Mouse (Mus musculus) hematopoietic stem cell, adult 5-6 weeks (primary cell): Measurements from ENCODE around the gene Baiap2l1. TPM values are rescaled to one million over a fixed set of nuclear protein-coding genes. Genes with fewer than 3 reads are reported as not detected.

Experiments
- ATAC-seq, 2 experiments: fragments of 125-278 bp in 1 of 2; replicated peaks in 1 of 2; 2 replicates each; pipeline ENCODE4 v1.8.0; 2016 to 2017; ENCODE audit warnings: inconsistent platforms in 2 of 2, mild to moderate bottlenecking in 2 of 2, moderate number of reproducible peaks in 2 of 2, low read depth in 1 of 2, moderate TSS enrichment in 1 of 2; ENCODE audit not compliant: low FRiP score in 2 of 2, poor library complexity in 2 of 2, severe bottlenecking in 2 of 2, insufficient read depth in 1 of 2, low TSS enrichment in 1 of 2
- total RNA-seq: library from RNA; stranded (forward); fragments of 172-1452, 232-1000 nt; gene quantifications from 2 replicates; pipeline ENCODE4 v1.2.3, GENCODE M21; 2017

The Baiap2l1 gene
- total RNA-seq, 1 experiment from 2014 or later, result not detected

GRCm38 (mm10) chr5:144271772-144272171 is 86.1 kb downstream of the Baiap2l1 start:
- ATAC-seq, result no peak

GRCm38 (mm10) chr5:144271118-144271517 is 86.8 kb downstream of the Baiap2l1 start:
- no peak for ATAC-seq

- no peak for ATAC-seq
These were observed 87.5 kb downstream of the Baiap2l1 start for GRCm38 (mm10) chr5:144270420-144270819.

GRCm38 (mm10) chr5:144269926-144270325 is 88.0 kb downstream of the Baiap2l1 start:
- ATAC-seq, result no peak; a peak in 1 of 4 replicates

GRCm38 (mm10) chr5:144267535-144268241 is 90.2 kb downstream of the Baiap2l1 start:
- ATAC-seq, result no peak

- no peak for ATAC-seq
These were observed 94.4 kb downstream of the Baiap2l1 start for GRCm38 (mm10) chr5:144263496-144263895.

GRCm38 (mm10) chr5:144263082-144263481 is 94.8 kb downstream of the Baiap2l1 start:
- ATAC-seq, result no peak

GRCm38 (mm10) chr5:144261829-144262228 is 96.1 kb downstream of the Baiap2l1 start:
- no peak for ATAC-seq

- ATAC-seq, result no peak
These were observed 96.6 kb downstream of the Baiap2l1 start for GRCm38 (mm10) chr5:144261309-144261708.

- no peak for ATAC-seq
These were observed 97.4 kb downstream of the Baiap2l1 start for GRCm38 (mm10) chr5:144260464-144260863.

- no peak for ATAC-seq
These were observed 98.7 kb downstream of the Baiap2l1 start for GRCm38 (mm10) chr5:144259228-144259627.

GRCm38 (mm10) chr5:144258687-144259086 is 99.2 kb downstream of the Baiap2l1 start:
- no peak for ATAC-seq

- ATAC-seq, result no peak
These were observed 99.7 kb downstream of the Baiap2l1 start for GRCm38 (mm10) chr5:144258131-144258611.

GRCm38 (mm10) chr5:144257451-144258110 is 100.3 kb downstream of the Baiap2l1 start:
- ATAC-seq, result no peak

GRCm38 (mm10) chr5:144256888-144257287 is 101.0 kb downstream of the Baiap2l1 start:
- no peak for ATAC-seq

GRCm38 (mm10) chr5:144256541-144256870 is 101.4 kb downstream of the Baiap2l1 start:
- no peak; a peak in 1 of 4 replicates for ATAC-seq

GRCm38 (mm10) chr5:144255632-144256540 is 102.0 kb downstream of the Baiap2l1 start:
- ATAC-seq, result peak; percentile 36 to 58; a peak in 3 of 4 replicates
